Mouse (Mus musculus): Measurements from ENCODE around the gene Gm3532.
"Not testable (repeated sequence)": the region's sequence is repeated elsewhere in the genome, so short reads cannot be mapped to it uniquely, and the experiment has no call there.

Gm3532 gene

GRCm38 (mm10) chr14:5538196-5538595 lies at the start of gene Gm3532:
Gm3532 (plus strand) TSS chr14:5538496.
- not testable (repeated sequence) for DNase-seq (ENCODE audit: low read depth, low spot score)

- not testable (repeated sequence) for DNase-seq (ENCODE audit: low read depth, low spot score)
Measured at GRCm38 (mm10) chr14:5501374-5501773, 36.9 kb upstream of the Gm3532 start, which contains the start of gene Gm3488. Gm3488 (plus strand) TSS chr14:5501674.

Measured in WW6 (cell line).